Mouse (Mus musculus): Measurements from ENCODE around the gene Map7d1. TPM values are rescaled to one million over a fixed set of nuclear protein-coding genes. Genes with fewer than 3 reads are reported as not detected.

Map7d1 gene
- polyA plus RNA-seq, 1 experiment from 2014 or later: 61.1 TPM

DNA sequence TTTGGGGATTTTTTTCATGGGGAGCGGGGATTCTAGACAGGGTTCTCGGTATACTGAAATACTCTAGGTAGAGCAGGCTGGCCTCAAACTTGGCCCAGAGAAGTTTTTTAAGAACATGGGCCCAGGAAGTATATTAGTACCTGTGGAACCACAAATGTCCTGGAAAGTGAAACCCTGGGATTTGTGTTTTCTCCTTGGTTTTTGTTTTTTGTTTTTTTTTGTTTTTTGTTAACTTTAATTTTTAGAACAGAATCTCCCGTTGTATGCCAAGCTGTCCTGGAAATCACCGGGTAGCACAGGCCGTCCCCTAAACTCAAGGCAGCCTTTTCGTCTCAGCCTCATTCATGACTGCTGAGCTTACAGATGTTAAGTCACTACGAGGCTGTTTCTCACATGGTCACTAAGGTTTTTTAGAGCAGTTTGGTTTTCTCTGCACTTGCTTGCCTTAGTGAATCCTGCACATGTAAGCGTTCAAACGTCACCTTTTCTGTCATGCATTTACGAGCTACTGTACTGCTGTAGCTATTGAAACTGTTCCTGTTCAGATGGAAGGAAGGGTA, 52.7 kb downstream of the Map7d1 start:
- H3K27me3 ChIP-seq (ENCODE audit: insufficient read depth, low read length): no peaks in the 10 kb centered on the region
- no peak for ATAC-seq (ENCODE audit: insufficient read depth)
- H3K4me3 ChIP-seq (ENCODE audit: low read depth, low read length): peak overlapping the region; percentile 69
- H3K4me2 ChIP-seq: peak overlapping the region; percentile 86
- DNase-seq: no peak
- peak overlapping the region; percentile 98 for H3K27ac ChIP-seq (ENCODE audit: low read depth)
- peaks cover 11% of the 10 kb centered on the region for H3K4me1 ChIP-seq (ENCODE audit: insufficient read depth)
- H3K36me3 ChIP-seq (ENCODE audit: insufficient read depth): peaks cover 14% of the 10 kb centered on the region
- peak overlapping the region; percentile 48 for H3K9ac ChIP-seq
- no peak for TF ChIP-seq CTCF (IDR thresholded peaks at IDR 0.05; ENCODE audit: low read depth)
- H3K9me3 ChIP-seq (ENCODE audit: low read depth, low read length): no peaks in the 10 kb centered on the region
- 64% methylated on average over 10 of the region's 10 CpGs for WGBS

DNA sequence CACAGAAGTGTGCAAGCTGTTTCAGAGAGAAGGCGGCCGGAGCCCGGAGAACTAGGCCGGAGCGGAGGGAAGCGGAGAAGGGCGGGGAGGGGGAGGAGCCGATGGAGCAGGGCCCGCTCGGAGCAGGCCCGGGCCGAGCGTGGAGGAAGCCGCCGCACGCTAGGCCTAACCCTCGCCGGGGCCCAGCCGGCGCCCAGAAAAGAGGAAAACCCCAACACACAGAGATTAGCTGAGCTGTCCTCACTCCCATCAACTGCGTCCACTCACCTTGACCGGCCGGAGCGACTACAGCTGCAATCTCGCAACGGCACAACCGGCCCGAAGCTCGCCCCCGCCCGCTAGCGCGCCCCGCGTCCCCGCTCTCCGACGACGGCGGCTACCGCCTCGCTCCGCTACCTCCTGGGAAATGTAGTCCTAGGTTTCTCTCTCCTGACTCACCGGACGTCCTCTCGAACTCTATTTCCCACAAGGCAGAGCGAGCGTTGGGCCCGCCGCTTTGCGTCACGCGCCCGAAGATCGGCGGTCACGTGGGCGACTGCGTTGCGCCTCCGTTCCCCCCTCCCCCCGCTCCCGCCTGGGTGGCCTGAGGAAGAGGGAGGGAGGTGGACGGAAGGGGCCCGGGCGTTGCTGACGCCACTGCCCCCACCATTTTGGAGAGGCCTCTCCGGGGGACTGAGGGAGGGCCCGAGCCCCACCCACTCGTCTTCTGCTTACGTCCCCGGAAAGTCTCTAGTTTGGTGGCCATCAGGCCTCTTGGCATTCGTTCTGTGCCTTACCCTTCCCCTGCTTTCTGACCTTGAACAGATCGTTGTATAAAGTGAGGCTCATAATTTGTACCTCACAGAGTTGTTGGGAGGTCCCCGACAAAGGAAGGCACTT, 53.6 kb downstream of the Map7d1 start, which contains the start of gene Thrap3:
Gene Thrap3, minus strand, starts transcription at position 458 of the 879 bp plus-strand sequence.
- under 1% methylated on average over 75 of the region's 75 CpGs for WGBS

DNA sequence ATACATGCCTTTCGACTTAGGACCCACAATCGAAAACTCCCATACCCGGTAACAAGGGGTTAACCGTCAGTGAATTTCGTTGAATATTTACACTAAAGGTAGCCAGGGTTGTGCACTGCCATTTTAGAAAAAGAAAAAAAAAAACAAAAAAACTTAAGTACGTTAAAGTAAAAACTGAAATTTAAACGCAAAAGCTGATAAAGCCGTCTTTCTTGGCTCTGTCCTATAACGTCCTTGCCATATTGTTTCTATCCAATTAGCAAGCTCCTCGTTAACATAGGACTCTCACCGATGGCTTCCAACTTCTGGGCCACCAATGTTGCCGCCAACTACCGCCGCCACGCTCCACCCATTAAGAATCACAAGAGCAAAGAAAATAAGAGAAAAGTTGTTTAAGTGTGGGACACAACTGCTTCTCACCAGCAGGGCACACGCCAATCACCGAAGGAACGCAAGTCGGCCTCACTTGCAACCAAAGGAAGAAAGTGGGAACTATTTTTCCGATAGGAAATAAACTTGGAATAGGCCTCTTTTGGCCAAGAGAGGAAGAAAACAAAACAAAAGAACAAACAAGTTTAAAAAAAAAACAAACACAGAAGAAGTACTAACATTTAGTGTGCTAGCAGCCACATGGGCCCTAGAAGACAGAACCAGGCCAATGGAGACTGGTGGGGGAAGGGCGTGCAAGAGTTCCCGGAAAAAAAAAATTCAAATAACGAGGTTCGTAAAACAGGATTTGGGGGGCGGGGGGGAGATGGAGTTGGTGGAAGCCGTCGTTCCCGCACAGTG, 54.4 kb downstream of the Map7d1 start:
- no peaks in the 10 kb centered on the region for H3K9me3 ChIP-seq (ENCODE audit: low read depth, low read length)
- TF ChIP-seq CTCF (IDR thresholded peaks at IDR 0.05; ENCODE audit: low read depth): peak; percentile 39
- under 1% methylated on average over 28 of the region's 28 CpGs for WGBS

More for the DNA sequence above, 53.6 kb downstream of the Map7d1 start, which contains the start of gene Thrap3:
- Histone ChIP-seq H3K27ac (ENCODE audit: low read depth) (peak within 1 kb of the TSS; percentile 98), H3K4me2 (peak within 1 kb of the TSS; percentile 86), H3K36me3 (ENCODE audit: insufficient read depth) (peaks cover 18% of the 10 kb centered on the region), H3K9me3 (ENCODE audit: low read depth, low read length) (no peaks in the 10 kb centered on the region), H3K27me3 (ENCODE audit: insufficient read depth, low read length) (no peaks in the 10 kb centered on the region), H3K9ac (peak within 1 kb of the TSS; percentile 84), H3K4me1 (ENCODE audit: insufficient read depth) (peaks cover 14% of the 10 kb centered on the region), H3K4me3 (ENCODE audit: low read depth, low read length) (peak within 1 kb of the TSS; percentile 69)
- ATAC-seq (ENCODE audit: insufficient read depth): peak; percentile 99
- TF ChIP-seq CTCF (IDR thresholded peaks at IDR 0.05; ENCODE audit: low read depth): no peak
- peak; percentile 99 for DNase-seq

DNA sequence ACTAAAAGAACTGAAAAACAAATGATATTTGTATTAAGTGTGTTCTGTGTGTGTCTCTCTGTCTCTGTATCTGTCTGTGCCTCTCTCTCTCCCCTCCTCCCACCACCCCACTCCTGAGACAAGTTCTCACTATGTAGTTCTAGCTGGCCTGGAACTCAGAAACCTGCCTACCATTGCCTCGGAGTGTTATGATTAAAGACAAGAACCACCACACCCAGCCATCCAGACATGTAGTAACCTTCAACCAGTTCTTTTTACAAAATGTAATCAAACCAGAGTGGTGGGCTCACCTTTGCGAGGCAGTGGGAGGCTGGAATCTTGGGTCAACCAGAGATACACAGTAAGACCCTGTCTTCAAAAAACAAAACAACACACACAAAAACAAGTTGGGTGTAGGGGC, 55.5 kb downstream of the Map7d1 start:
- Histone ChIP-seq H3K9me3 (ENCODE audit: low read depth, low read length) (no peaks in the 10 kb centered on the region), H3K36me3 (ENCODE audit: insufficient read depth) (peaks cover 25% of the 10 kb centered on the region), H3K9ac (peak overlapping the region; percentile 84), H3K4me1 (ENCODE audit: insufficient read depth) (peaks cover 15% of the 10 kb centered on the region), H3K4me3 (ENCODE audit: low read depth, low read length) (peak overlapping the region; percentile 69), H3K4me2 (peak overlapping the region; percentile 86), H3K27me3 (ENCODE audit: insufficient read depth, low read length) (no peaks in the 10 kb centered on the region), H3K27ac (ENCODE audit: low read depth) (no peak overlapping the region)
- no peak for TF ChIP-seq CTCF (IDR thresholded peaks at IDR 0.05; ENCODE audit: low read depth)
- ATAC-seq (ENCODE audit: insufficient read depth): no peak
- no peak for DNase-seq
- WGBS: 29% methylated on average over 2 of the region's 2 CpGs

More for the DNA sequence above, 54.4 kb downstream of the Map7d1 start:
- H3K9ac ChIP-seq: peak overlapping the region; percentile 84
- DNase-seq (peak; percentile 77), ATAC-seq (ENCODE audit: insufficient read depth) (no peak)
- H3K27me3 ChIP-seq (ENCODE audit: insufficient read depth, low read length): no peaks in the 10 kb centered on the region
- peak overlapping the region; percentile 98 for H3K27ac ChIP-seq (ENCODE audit: low read depth)
- peaks cover 25% of the 10 kb centered on the region for H3K36me3 ChIP-seq (ENCODE audit: insufficient read depth)
- peak overlapping the region; percentile 69 for H3K4me3 ChIP-seq (ENCODE audit: low read depth, low read length)
- H3K4me1 ChIP-seq (ENCODE audit: insufficient read depth): peaks cover 15% of the 10 kb centered on the region
- H3K4me2 ChIP-seq: peak overlapping the region; percentile 86

- no peak for DNase-seq
- H3K36me3 ChIP-seq (ENCODE audit: insufficient read depth): peaks cover 27% of the 10 kb centered on the region
- WGBS: 24% methylated on average over 1 of the region's 1 CpGs
- ATAC-seq (ENCODE audit: insufficient read depth): no peak
- no peaks in the 10 kb centered on the region for H3K27me3 ChIP-seq (ENCODE audit: insufficient read depth, low read length)
- no peak for TF ChIP-seq CTCF (IDR thresholded peaks at IDR 0.05; ENCODE audit: low read depth)
- no peaks in the 10 kb centered on the region for H3K9me3 ChIP-seq (ENCODE audit: low read depth, low read length)
- peaks cover 15% of the 10 kb centered on the region for H3K4me1 ChIP-seq (ENCODE audit: insufficient read depth)
- peak overlapping the region; percentile 86 for H3K4me2 ChIP-seq
- H3K4me3 ChIP-seq (ENCODE audit: low read depth, low read length): peak overlapping the region; percentile 69
- H3K9ac ChIP-seq: peak overlapping the region; percentile 84; the same call in 1 of the 2 replicates
- H3K27ac ChIP-seq (ENCODE audit: low read depth): no peak overlapping the region
Observed at GRCm38 (mm10) chr4:126200036-126200435, 56.1 kb downstream of the Map7d1 start.

GRCm38 (mm10) chr4:126199556-126199955, 56.6 kb downstream of the Map7d1 start:
- Histone ChIP-seq H3K4me1 (ENCODE audit: insufficient read depth) (peaks cover 15% of the 10 kb centered on the region), H3K9me3 (ENCODE audit: low read depth, low read length) (no peaks in the 10 kb centered on the region), H3K27me3 (ENCODE audit: insufficient read depth, low read length) (no peaks in the 10 kb centered on the region), H3K27ac (ENCODE audit: low read depth) (no peak overlapping the region), H3K4me2 (peak overlapping the region; percentile 86), H3K4me3 (ENCODE audit: low read depth, low read length) (peak overlapping the region; percentile 69), H3K36me3 (ENCODE audit: insufficient read depth) (peaks cover 32% of the 10 kb centered on the region), H3K9ac (no peak overlapping the region; the same call in 1 of the 2 replicates)
- 60% methylated on average over 6 of the region's 6 CpGs for WGBS
- no peak for DNase-seq
- no peak for TF ChIP-seq CTCF (IDR thresholded peaks at IDR 0.05; ENCODE audit: low read depth)
- ATAC-seq (ENCODE audit: insufficient read depth): no peak

Measured in lung, embryonic 14.5 days (tissue).